8 mouse cellular contexts compared by ENCODE assay signal in genomic region chr5:123933957-123934591, GRCm38 (mm10). TPM values are rescaled to one million over a fixed set of nuclear protein-coding genes. Genes with fewer than 3 reads are reported as not detected.
DNase-seq lines count a peak whose midpoint lies in the region; ATAC-seq and TF ChIP-seq lines count a peak whose summit lies in the region.

No protein-coding gene starts in this region.

- 41% methylated on average over 18 of the region's 18 CpGs for WGBS in hindbrain, embryonic 10.5 days
- 42% methylated on average over 18 of the region's 18 CpGs for WGBS in hindbrain, embryonic 16.5 days

- H3K4me3 ChIP-seq in hindbrain, embryonic 10.5 days = 0 out of 2 replicates have a peak overlapping the region, but pooled peaks have one; percentile 13
- no peak overlapping the region for H3K4me3 ChIP-seq in hindbrain, embryonic 16.5 days (ENCODE audit: low read length)
- no peak overlapping the region for H3K4me3 ChIP-seq in CH12.LX (replicated peaks in 1 of 3; ENCODE audit: low read depth in 2 of 3, low read length in 2 of 3, poor library complexity in 1 of 3)

- ATAC-seq in hindbrain, embryonic 16.5 days = no peak

- peaks cover 16% of the 10 kb centered on the region; the same call in 1 of the 2 replicates for H3K4me1 ChIP-seq in hindbrain, embryonic 10.5 days (replicated peaks)
- H3K4me1 ChIP-seq in hindbrain, embryonic 16.5 days (ENCODE audit: control insufficient read depth, insufficient read depth, low read depth, low read length) = no peaks in the 10 kb centered on the region
- H3K4me1 ChIP-seq in CH12.LX (ENCODE audit: control insufficient read depth in 1 of 2, insufficient read depth in 2 of 2) = peaks cover 11 to 28% of the 10 kb centered on the region in 2 experiments

- peak; percentile 59 for DNase-seq in hindbrain, embryonic 10.5 days (ENCODE audit: low spot score)
- peak; percentile 47 for DNase-seq in CH12.LX (ENCODE audit: extremely low read depth)
- DNase-seq in brain, embryonic 14.5 days (ENCODE audit: low read depth) = peak; percentile 15
- DNase-seq in kidney, postnatal 25 days = peak; percentile 43 to 55
- DNase-seq in right cerebral cortex, postnatal 10 days (ENCODE audit: low spot score in 2 of 2) = no peak
- no peak for DNase-seq in left cerebral cortex, postnatal 25 days (ENCODE audit: low spot score in 2 of 2)
- DNase-seq in thymus, postnatal 10 days (ENCODE audit: low spot score in 2 of 2) = no peak

- peak; percentile 51 to 64; a peak in 3 of 4 replicates for TF ChIP-seq CTCF in CH12.LX (conservative IDR thresholded peaks at IDR 0.05 in 1 of 2, IDR thresholded peaks at IDR 0.05 in 1 of 2; ENCODE audit: low read depth in 2 of 2, low read length in 2 of 2)
- TF ChIP-seq CTCF in brain, embryonic 14.5 days (IDR thresholded peaks at IDR 0.05; ENCODE audit: borderline replicate concordance, extremely low read depth, insufficient read depth, insufficient read length) = peak; percentile 54; the same call in 1 of the 2 replicates

- peaks cover 9% of the 10 kb centered on the region; the same call in 1 of the 2 replicates for H3K36me3 ChIP-seq in hindbrain, embryonic 10.5 days
- no peaks in the 10 kb centered on the region for H3K36me3 ChIP-seq in hindbrain, embryonic 16.5 days (ENCODE audit: control insufficient read depth, insufficient read depth, low read length)
- peaks cover 0 to 9% of the 10 kb centered on the region in 2 experiments for H3K36me3 ChIP-seq in CH12.LX (replicated peaks in 1 of 2; ENCODE audit: control insufficient read depth in 1 of 2, insufficient read depth in 1 of 2, low read length in 1 of 2)

- no peak overlapping the region for H3K4me2 ChIP-seq in hindbrain, embryonic 16.5 days (ENCODE audit: low read length)
- H3K4me2 ChIP-seq in CH12.LX (ENCODE audit: insufficient read depth, low read depth, poor library complexity, severe bottlenecking) = no peak overlapping the region

- TF ChIP-seq EP300 in CH12.LX (IDR thresholded peaks at IDR 0.05; ENCODE audit: low read length) = no peak

- intact Hi-C loops in left cerebral cortex, postnatal 25 days (cut with DNase I) = no loop called here

- H3K27ac ChIP-seq in hindbrain, embryonic 10.5 days = no peak overlapping the region
- no peak overlapping the region for H3K27ac ChIP-seq in hindbrain, embryonic 16.5 days (ENCODE audit: low read depth, low read length)
- H3K27ac ChIP-seq in CH12.LX (ENCODE audit: insufficient read depth, low read depth) = no peak overlapping the region

- TF ChIP-seq POLR2A in CH12.LX (IDR thresholded peaks at IDR 0.05; ENCODE audit: low read depth, low read length) = no peak
- no peak for TF ChIP-seq POLR2A in brain, embryonic 14.5 days (IDR thresholded peaks at IDR 0.05; ENCODE audit: borderline replicate concordance, extremely low read depth, insufficient read depth, insufficient read length, poor library complexity, severe bottlenecking)

- H3K9me3 ChIP-seq in hindbrain, embryonic 10.5 days = no peaks in the 10 kb centered on the region
- H3K9me3 ChIP-seq in hindbrain, embryonic 16.5 days (ENCODE audit: control insufficient read depth, low read length) = no peaks in the 10 kb centered on the region
- peaks cover 2% of the 10 kb centered on the region for H3K9me3 ChIP-seq in CH12.LX (replicated peaks; ENCODE audit: low read length)

- no peak overlapping the region for H3K9ac ChIP-seq in hindbrain, embryonic 16.5 days (ENCODE audit: low read depth, low read length)
- H3K9ac ChIP-seq in CH12.LX (ENCODE audit: insufficient read depth, low read depth) = no peak overlapping the region

- in situ Hi-C loops in CH12.LX (cut with MboI; ENCODE audit: low pct_ligation_motif_present, low pct_unique_long_range_greater_than_20kb, low sequenced_read_pairs) = no loop called here

- H3K27me3 ChIP-seq in hindbrain, embryonic 10.5 days (ENCODE audit: insufficient read depth, poor library complexity, severe bottlenecking) = 0 out of 2 replicates have a peak, but pooled peaks cover 2% of the 10 kb centered on the region
- H3K27me3 ChIP-seq in hindbrain, embryonic 16.5 days (replicated peaks; ENCODE audit: control insufficient read depth, insufficient read depth, low read length) = no peaks in the 10 kb centered on the region
- H3K27me3 ChIP-seq in CH12.LX (replicated peaks) = no peaks in the 10 kb centered on the region

- H3K79me2 ChIP-seq in CH12.LX (replicated peaks; ENCODE audit: control insufficient read depth, extremely low read depth, insufficient read depth, poor library complexity, severe bottlenecking) = no peaks in the 10 kb centered on the region

- dilution Hi-C loops in CH12.LX (cut with MboI; ENCODE audit: extremely low pct_ligation_motif_present, extremely low pct_unique_long_range_greater_than_20kb, low sequenced_read_pairs) = no loop called here

- peak; percentile 27 for TF ChIP-seq RAD21 in CH12.LX (IDR thresholded peaks at IDR 0.05; ENCODE audit: low read depth, low read length)

TF ChIP-seq in CH12.LX, 34 proteins besides CTCF, POLR2A, EP300 and RAD21:
- no peak for TF ChIP-seq ZKSCAN1 (IDR thresholded peaks at IDR 0.05; ENCODE audit: borderline replicate concordance, low read depth, low read length)
- peak; percentile 54 for TF ChIP-seq SMC3 (IDR thresholded peaks at IDR 0.05; ENCODE audit: low read depth, low read length)

RNA-seq across cellular contexts. Expression of gene Ccdc62, which starts 3.6 kb away (rescaled TPM):
- 5.1 and 6.6 TPM in 2 replicates for polyA plus RNA-seq in hindbrain, embryonic 10.5 days (2016; fragmentation: Nextera tagmentation; extraction: Ambion mirVana)
- 4.2 and 5.7 TPM in 2 replicates for polyA plus RNA-seq in hindbrain, embryonic 16.5 days (2015; fragmentation: Nextera tagmentation; extraction: Ambion mirVana)
- total RNA-seq in CH12.LX (2012; rRNA removed) (5.3 and 6.2 TPM in 2 replicates), CH12.LX (2014; rRNA removed) (2.0 and 2.6 TPM in 2 replicates)
- polyA plus RNA-seq in CH12.LX (2012; ENCODE audit: insufficient read length, low read depth) = 1.6 and 2.2 TPM in 2 replicates
- polyA plus RNA-seq in brain, embryonic 14.5 days (2012; rRNA removed) = 6.8 and 7.1 TPM in 2 replicates
- total RNA-seq in left cerebral cortex, postnatal 25 days (2021) = 1 to 10 TPM; 3.1 to 3.7 TPM

RNA-seq across cellular contexts. Expression of gene Gm43518, which starts 6.9 kb away (rescaled TPM):
- 1.9 and 2.7 TPM in 2 replicates for polyA plus RNA-seq in hindbrain, embryonic 10.5 days (2016; fragmentation: Nextera tagmentation; extraction: Ambion mirVana)
- polyA plus RNA-seq in hindbrain, embryonic 16.5 days (2015; fragmentation: Nextera tagmentation; extraction: Ambion mirVana) = 3.7 and 4.9 TPM in 2 replicates
- not detected in 2 replicates for total RNA-seq in CH12.LX (2012; rRNA removed)
- total RNA-seq in CH12.LX (2014; rRNA removed) = not detected in 2 replicates
- 0.74 and 0.87 TPM in 2 replicates for polyA plus RNA-seq in CH12.LX (2012; ENCODE audit: insufficient read length, low read depth)
- polyA plus RNA-seq in brain, embryonic 14.5 days (2012; rRNA removed) = 1.4 and 2.3 TPM in 2 replicates
- total RNA-seq in left cerebral cortex, postnatal 25 days (2021) = under 1 TPM in 1 of 2 experiments, not detected in 1; 0.82 TPM

RNA-seq across cellular contexts. Expression of gene Denr, which starts 27.1 kb away (rescaled TPM):
- 152 and 166 TPM in 2 replicates for polyA plus RNA-seq in hindbrain, embryonic 10.5 days (2016; fragmentation: Nextera tagmentation; extraction: Ambion mirVana)
- polyA plus RNA-seq in hindbrain, embryonic 16.5 days (2015; fragmentation: Nextera tagmentation; extraction: Ambion mirVana) = 105 and 112 TPM in 2 replicates
- total RNA-seq in CH12.LX (2012; rRNA removed) (80.9 and 90.4 TPM in 2 replicates), CH12.LX (2014; rRNA removed) (127 and 128 TPM in 2 replicates)
- polyA plus RNA-seq in CH12.LX (2012; ENCODE audit: insufficient read length, low read depth) = 372 and 423 TPM in 2 replicates
- 27.8 and 37.4 TPM in 2 replicates for polyA plus RNA-seq in brain, embryonic 14.5 days (2012; rRNA removed)
- 10 to 100 TPM; 64.4 to 73.6 TPM for total RNA-seq in left cerebral cortex, postnatal 25 days (2021)

RNA-seq across cellular contexts. Expression of gene Hip1r, which starts 39.4 kb away (rescaled TPM):
- polyA plus RNA-seq in hindbrain, embryonic 10.5 days (2016; fragmentation: Nextera tagmentation; extraction: Ambion mirVana) = 12.2 and 12.5 TPM in 2 replicates
- polyA plus RNA-seq in hindbrain, embryonic 16.5 days (2015; fragmentation: Nextera tagmentation; extraction: Ambion mirVana) = 34.3 and 35.3 TPM in 2 replicates
- 48.4 and 49.8 TPM in 2 replicates for total RNA-seq in CH12.LX (2012; rRNA removed)
- total RNA-seq in CH12.LX (2014; rRNA removed) = 26.1 and 28.3 TPM in 2 replicates
- 42.1 and 44.7 TPM in 2 replicates for polyA plus RNA-seq in CH12.LX (2012; ENCODE audit: insufficient read length, low read depth)
- 17.7 and 23.9 TPM in 2 replicates for polyA plus RNA-seq in brain, embryonic 14.5 days (2012; rRNA removed)
- 10 to 100 TPM; 60.5 to 67.1 TPM for total RNA-seq in left cerebral cortex, postnatal 25 days (2021)

RNA-seq across cellular contexts. Expression of gene Hcar1, which starts 54.3 kb away (rescaled TPM):
- not detected in 2 replicates for polyA plus RNA-seq in hindbrain, embryonic 10.5 days (2016; fragmentation: Nextera tagmentation; extraction: Ambion mirVana)
- 0.91 and 0.94 TPM in 2 replicates for polyA plus RNA-seq in hindbrain, embryonic 16.5 days (2015; fragmentation: Nextera tagmentation; extraction: Ambion mirVana)
- total RNA-seq in CH12.LX (2012; rRNA removed) (not detected in 2 replicates), CH12.LX (2014; rRNA removed) (not detected in 2 replicates)
- polyA plus RNA-seq in CH12.LX (2012; ENCODE audit: insufficient read length, low read depth) = not detected in 2 replicates
- 0.23 and 0.48 TPM in 2 replicates for polyA plus RNA-seq in brain, embryonic 14.5 days (2012; rRNA removed)
- total RNA-seq in left cerebral cortex, postnatal 25 days (2021) = 1 to 10 TPM; 1.0 to 1.4 TPM

Comparison
In these comparisons a context has a peak if more than half of its experiments do, and no peak if none do; other contexts are left out.
1. DNase-seq: peak in hindbrain, embryonic 10.5 days (single experiment), CH12.LX (single experiment), brain, embryonic 14.5 days (single experiment) and kidney, postnatal 25 days (2 of 2); none in right cerebral cortex, postnatal 10 days (0 of 2), left cerebral cortex, postnatal 25 days (0 of 2) and thymus, postnatal 10 days (0 of 2).